Mouse (Mus musculus): ENCODE results near the gene Usp47. TPM values are rescaled to one million over a fixed set of nuclear protein-coding genes. Genes with fewer than 3 reads are reported as not detected.

The Usp47 gene
- total RNA-seq, 4 experiments from 2014 or later = 65.5 to 68.1 (median 66.7) TPM

DNA sequence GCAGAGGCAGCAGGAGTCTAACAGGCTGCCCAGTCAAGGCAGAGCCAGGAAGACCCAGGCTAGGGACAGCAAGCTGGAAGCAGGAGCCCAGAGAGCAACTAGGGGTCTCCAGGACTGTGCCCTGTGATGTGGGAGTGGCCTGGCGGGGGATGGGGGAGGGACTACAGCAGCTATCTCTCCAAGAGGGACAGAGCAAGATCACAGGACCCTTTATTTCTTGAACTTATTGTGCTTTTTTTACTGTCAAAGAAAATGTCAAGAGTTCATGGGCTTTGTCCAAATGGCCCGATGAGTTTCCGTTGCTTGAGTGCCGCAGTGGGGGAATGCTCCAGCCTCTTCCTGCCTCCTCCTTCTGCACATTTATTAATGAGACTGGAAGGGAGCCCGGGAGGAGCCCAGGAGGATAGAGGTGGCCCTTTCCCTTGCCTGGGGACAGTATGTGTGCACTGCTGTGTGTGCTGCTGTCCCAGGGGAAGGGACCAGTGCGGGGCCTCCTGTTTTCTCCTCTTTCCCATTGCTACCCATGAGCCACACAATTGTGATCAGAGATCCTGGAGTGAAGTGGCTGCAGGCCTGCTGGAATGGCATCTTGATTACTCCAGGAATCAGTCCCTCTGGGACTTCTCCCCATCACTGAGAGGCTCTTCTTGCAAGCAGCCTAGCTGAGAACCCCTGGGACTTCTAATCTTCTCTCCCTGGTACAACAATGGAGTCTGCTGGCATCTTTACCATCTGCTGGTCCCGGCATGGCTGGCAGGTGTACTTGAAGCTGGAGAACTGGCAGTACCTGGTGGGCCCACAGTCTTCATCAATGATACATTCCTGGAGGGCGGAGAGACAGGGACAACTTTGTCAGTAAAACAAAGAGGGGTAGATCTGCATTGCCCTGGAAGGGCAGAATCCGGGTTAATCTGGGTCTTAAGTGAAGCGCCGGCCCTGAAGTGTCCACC, 97.8 kb downstream of the Usp47 start:
- DNase-seq (ENCODE audit: low spot score in 2 of 2) = no peak

DNA sequence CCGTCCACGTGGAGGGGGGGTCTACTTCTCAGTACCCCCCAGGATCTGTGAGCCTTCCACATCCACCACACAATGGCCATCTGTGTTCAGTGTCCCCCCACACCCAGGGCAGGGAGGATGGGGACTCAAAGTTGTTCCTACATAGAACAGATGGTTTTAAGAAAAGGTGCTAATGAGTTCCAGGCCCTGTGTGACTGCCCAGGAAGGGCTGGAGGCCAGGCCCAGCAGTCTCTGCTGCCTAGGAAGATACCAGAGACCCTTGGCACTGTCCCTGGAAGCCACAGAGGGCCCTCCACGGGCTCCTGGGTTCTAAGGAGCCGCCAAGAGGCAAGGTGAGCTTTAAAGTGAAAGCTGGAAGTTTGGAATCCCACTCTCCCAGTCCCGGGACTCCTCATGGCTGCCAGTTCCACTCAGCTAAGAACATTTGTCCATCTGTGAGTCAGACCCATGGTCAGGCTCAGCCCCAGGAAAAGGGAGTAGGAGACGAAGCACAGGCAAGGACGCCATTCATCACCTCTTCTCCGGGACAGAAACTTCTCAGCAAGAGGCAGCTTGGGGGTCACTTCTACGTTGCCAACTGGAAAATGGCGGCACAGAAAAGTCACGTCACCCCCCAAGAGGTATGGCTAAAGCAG, 98.7 kb downstream of the Usp47 start:
- DNase-seq (ENCODE audit: low spot score in 2 of 2) = no peak

DNA sequence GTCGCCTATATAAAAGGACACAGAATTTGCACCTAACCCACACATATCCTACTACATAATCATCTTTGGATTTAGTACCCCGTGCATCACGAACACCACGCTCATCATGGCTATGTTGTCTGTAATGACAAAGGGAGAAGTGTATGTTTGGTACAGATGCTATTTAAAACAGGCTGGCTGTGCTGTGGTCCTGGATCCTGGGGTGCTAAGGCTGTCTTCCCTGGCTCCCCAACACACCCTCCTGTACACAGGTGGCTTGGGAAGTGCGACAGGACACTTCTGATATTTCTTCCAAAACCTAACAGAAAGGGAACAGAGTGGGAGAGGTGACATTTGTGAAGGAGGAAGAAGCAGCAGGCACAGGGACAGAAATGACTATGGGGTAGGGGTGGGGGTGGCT, 100.3 kb downstream of the Usp47 start:
- DNase-seq (ENCODE audit: low spot score in 2 of 2) = peak; percentile 49 to 84

DNA sequence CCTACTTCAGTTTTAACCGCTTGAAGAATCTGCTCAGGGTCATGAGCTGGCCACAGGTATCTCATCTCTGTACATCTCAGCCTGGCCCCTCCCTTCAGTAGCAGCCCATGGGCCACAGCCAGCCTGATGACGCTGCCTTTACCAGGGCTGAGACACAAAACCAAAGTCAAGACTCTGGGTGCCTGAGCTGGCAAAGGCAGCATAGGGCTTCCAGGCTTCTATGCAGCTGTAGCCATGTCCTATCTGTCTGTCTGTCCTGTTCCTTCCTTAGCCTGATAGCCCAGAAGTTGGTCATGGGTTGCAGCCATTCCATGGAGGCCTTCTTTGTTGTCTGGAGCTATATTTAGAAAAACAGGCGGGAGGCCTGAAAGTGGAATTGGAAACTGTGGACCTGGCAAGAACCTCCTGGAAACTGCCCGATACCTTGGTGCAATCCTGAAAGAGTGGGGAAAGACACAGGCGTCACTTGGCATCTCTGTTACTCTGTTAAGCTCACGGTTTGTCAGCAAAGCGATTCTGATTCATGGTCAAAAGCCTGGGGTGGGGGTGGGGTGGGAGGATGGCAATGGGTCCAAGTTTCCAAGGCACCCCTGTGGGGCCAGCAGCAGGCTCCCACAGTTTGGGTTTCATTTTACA, 102.4 kb downstream of the Usp47 start:
- no peak for DNase-seq (ENCODE audit: low spot score in 2 of 2)

DNA sequence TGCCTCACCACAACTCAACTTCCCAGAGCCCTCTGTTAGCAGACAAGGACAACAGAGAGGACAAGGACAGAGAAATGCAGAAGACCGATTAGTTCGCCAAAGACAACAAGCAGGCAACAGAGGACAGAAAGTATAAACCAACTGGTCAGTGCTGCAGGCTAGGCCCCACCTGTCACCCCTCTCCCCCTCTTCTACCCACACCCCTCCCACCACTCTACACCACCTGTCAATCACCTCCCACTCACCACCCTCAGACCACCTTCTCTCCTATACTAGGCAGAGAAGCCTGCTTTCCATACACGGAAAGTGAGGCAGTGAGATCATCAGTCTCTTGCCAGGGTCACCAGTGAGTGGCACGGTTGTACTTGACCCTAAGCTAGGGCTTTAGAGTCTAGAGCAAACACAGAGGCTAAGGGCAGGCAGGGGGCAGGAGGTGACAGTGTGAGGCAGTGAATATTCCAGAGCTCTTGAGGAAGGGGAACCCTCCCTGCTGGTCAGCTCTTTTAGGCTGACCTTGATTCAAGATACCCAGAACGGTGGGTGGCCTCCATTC, 103.9 kb downstream of the Usp47 start:
- DNase-seq (ENCODE audit: low spot score in 2 of 2) = no peak

DNA sequence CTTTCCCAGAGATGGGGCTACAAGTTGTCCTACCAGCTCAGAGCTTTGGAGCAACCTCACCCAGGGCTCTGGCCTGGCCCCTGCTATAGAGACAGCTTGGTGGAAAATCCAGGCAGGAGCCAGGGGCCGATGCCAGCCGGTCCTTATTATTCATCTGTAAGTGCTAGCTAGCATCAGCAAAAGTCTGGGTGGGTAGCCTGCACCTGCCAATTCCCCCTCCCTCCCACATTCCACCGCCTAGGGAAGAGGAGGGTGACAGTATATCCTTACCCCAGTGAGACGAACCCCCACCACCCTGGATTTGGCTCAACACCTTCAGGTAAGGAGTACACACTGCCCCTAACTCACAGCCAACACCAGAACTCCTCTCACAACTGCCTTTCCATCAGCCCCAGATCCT, 104.7 kb downstream of the Usp47 start:
- DNase-seq (ENCODE audit: low spot score in 2 of 2) = no peak

DNA sequence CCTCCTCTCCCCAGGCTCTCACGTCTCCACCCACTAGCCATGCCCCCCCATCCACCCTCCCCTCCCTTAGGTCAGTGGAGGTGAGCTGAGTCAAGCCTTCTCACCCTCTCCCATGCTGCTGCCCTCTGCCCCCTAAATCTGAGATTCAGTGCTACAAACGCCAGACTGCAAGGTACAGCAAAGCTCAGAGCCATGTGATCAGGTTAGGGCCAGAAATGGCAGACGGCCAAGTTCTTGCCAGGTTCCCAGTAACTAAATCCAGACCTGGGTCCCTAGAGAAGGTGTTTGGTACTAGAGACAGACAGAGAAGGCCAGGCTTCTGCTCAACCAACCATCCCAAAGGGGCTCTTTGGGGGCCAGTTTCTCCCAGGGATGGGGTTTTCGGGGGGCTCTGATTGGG, 105.5 kb downstream of the Usp47 start:
- DNase-seq (ENCODE audit: low spot score in 2 of 2) = no peak

DNA sequence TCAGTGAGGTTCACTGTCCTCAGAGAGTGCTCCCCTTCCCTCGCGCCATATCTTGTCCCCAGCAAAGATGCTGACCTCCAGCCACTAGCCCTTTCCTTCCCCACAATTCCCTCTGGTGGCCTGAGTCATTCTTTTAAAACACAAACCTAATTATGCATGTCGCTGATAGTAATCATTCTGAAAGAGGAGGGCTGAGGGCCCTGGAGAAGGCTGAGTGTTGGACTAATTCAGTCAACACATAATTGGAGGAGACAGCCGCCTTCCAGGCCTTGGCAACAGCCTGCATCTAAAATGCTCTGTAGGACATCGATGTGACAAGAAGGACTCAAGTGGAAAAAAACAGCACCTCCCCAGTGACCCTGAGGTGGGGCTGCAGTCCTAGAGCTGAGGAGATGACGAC, 106.5 kb downstream of the Usp47 start:
- no peak for DNase-seq (ENCODE audit: low spot score in 2 of 2)

DNA sequence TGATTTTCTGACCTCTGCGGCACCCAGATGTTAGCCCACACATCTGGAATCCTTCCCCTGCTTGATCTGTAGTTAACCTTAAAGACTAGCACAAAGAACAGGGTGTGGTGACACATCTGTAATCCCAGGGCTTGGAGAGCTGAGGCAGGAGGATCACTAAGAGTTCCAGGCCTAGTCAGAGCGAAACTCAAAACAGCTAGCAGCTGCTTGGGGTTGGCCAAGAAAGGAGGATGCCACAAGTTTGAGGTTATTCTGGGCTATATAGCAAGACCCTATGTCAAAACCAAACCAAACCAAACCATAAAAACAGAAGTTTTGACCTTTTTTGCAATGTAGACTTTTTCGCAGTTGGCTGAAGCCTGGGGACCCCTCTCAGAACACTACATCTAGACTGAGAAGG, 107.4 kb downstream of the Usp47 start:
- no peak for DNase-seq (ENCODE audit: low spot score in 2 of 2)

DNA sequence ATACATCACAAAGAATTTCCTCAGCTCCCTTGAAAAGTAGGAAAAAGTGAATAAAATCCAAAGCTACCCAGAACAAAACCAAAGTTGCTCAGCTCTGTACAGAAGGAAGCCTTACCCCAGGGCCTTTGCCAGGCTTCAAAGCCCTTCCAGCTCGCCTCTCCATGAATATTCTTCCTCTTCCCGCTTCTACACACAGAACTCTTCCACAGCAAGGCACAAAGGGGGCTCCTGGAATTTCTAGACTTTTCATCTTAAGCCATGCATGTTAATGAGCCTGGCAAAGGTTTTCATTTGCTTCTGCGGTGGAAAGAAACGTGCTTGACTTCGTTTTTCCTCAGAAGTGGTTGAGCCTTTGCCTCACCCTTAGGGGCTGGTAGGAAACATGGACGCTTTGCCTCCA, 108.7 kb downstream of the Usp47 start:
- no peak for DNase-seq (ENCODE audit: low spot score in 2 of 2)

DNA sequence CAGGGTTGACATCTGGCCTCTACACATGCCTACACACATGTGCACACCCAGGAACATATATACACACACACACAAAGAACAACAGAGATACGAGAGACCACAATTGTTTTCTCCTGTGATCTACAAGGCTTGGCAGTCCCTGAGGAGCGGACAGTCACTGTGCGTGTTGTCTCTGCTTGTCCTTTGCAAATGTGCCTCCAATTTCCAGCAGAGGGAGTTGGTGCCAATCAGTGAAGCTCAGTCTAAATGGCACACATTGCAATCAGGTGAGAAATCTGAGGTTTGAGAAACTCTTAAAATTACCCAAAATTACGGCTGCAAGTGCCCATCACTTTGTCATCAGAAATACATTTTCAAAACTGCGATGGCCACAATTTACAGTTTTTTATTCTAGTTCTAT, 110.0 kb downstream of the Usp47 start:
- no peak for DNase-seq (ENCODE audit: low spot score in 2 of 2)

DNA sequence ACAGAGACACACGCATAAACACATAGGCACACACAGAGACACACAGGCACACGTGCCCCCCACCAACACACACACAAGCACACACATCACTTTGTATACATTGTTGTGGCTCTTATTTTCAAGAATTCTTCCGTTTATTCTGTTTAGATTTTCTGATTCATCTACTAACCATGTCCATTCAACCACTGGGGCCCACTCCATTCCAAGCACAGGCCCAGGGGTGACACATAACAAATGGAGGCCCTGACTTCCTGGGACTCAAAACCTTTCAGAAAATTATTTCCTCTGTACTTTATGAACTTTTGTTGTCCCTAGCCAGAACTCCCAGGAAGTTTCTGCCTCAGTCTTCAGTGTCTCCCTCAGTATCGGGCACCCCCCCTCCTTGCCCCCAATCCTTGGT, 111.9 kb downstream of the Usp47 start:
- no peak for DNase-seq (ENCODE audit: low spot score in 2 of 2)

DNA sequence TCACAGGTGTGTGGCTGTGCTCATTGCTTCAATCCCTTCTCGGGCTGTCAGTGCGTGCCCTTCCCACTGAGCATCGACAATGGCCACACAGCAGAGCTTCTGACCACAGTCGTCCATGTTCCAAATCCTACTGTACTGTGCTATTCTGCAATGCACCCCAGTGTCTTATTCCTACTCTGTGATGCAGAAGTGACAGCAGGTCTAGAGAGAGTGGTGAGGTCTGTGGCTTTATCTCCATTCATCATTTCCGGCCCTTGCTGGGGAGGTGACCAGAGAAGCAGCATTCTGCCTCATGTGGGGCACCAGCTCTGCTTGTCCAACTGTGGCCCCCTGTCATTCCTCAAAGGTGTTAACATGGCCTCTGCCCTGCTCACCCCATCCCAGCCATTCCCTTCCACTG, 113.2 kb downstream of the Usp47 start:
- no peak for DNase-seq (ENCODE audit: low spot score in 2 of 2)

DNA sequence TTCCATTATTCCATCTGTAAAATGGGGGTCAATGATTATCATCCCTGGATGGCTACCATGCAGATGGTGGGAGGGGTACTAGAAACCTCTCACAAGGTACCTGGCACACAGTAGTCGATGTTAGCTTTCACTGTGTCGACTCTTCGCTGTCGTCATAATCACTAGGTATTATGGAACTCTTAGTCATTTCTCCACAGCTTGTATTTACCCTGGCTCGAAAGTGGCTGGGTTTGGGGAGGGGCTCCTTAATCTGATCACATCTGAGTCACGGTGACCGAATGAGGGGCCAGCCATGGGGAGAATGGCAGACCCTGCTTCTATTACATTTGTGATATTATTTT, 114.8 kb downstream of the Usp47 start:
- DNase-seq (ENCODE audit: low spot score in 2 of 2) = no peak

DNA sequence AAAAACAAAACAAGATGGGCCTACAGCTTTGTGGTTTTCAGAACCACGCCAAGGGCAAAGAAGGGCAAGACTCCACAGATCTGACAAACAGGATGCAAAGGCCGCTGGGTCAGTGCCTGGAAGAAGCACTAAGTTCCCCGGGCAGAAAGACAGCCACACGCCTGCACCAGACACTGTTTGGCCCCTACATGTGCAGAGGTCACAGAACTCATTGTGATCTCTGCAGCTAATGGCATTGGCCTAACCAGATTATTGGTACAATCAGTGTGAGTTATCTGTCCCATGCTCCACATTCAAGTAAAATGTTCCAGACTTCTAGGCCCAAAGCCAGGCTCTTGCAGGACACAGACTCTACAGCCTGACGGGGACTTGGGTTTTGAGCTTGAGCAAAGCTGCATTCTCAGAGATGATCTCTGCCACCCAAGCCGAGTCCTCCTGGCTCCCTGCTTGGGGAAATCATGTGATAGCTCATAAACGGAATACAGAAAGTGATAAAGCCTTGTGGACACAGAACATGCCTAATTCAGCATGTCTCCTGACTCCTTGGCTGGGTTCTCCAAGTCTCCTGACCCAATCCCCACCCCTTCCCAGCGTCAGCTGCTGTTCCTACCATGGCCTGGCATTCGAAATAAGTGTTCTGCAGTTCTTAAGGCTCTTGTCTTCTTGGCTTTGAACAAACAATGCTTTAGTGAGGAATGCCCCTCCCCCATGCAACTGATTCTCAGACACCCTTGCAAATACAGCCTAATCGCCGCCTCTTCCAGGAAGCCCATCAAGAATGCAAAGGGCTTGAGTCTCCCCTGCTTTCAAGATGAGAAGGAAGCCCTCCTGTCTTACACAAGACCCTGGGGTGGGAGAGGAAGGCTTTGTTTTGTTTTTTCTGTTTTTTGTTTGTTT, 115.5 kb downstream of the Usp47 start:
- DNase-seq (ENCODE audit: low spot score in 2 of 2) = no peak

DNA sequence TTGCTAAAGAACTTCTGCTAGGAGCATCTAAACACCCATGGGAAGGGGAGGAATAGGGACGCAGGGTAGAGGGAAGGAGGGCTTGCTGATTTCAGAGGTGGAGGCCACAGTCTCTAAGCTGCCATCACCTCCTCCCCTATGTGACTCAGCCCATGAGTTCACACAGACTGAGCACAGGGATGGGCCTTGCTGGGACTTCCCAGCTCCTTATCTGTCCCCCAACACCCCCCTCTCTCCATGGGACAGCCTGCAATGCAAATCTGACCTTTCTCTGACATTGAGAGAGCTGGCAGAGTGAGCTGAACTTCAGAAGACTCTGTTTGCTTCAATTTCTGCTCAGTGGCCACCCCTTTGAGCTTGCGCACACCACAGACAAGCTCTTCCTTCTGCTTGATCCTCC, 117.4 kb downstream of the Usp47 start:
- DNase-seq (ENCODE audit: low spot score in 2 of 2) = no peak

DNA sequence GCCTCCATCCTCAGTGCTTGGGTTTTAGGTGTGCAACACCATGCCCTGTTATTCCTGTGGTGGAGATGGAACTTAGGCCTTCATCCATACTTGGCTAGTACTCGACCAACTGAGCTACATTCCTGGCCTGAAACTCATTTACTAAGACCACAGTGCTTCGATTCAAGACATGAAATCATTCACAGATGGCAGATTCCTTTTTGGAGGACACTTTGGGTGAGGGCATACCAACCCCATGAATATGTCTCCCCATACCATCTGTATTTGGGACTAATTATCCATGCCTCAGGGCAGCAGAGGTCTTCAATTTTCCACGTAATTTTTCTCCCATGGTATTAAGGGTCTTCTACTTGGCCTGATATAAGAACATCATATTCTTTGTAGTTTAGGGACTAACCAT, 119.3 kb downstream of the Usp47 start:
- DNase-seq (ENCODE audit: low spot score in 2 of 2) = no peak

DNA sequence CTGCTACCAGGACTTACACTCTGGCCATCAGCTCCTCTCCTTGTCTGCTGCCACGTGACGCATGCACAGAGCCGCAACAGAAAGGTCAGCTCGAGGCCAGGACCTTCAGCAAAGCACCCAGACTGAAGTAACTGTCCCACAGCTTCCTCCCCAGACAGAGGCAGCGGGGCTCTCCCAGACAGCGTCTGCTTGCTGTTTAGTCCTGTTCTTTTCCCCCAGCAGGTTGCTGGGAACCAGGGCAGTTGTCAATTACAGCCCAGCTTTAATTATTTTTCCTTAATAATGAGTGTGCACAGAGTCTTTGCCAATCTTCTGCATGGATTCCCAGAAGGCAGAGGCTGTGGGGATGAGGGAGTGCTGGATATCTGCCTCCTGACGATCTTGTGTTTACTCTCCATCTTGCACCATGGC, 119.8 kb downstream of the Usp47 start:
- no peak for DNase-seq (ENCODE audit: low spot score in 2 of 2)

DNA sequence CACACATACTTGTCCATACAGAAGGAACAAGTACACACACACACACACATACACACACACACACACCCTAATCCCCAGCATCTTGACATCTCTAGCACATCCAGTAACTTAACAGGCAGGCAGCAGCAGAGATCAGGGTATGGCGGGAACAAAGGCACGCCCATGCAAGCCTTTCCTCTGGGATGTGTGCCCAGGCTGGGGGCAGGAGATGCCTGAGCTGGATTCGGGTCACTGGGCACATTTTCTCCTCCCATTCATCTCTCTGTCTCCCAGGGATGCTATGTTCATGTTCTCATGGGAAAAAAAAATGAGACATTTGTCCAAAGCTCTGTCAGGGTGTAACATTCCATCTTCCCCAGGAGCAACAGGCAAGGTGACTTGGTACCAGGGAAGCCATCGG, 120.7 kb downstream of the Usp47 start:
- no peak for DNase-seq (ENCODE audit: low spot score in 2 of 2)

DNA sequence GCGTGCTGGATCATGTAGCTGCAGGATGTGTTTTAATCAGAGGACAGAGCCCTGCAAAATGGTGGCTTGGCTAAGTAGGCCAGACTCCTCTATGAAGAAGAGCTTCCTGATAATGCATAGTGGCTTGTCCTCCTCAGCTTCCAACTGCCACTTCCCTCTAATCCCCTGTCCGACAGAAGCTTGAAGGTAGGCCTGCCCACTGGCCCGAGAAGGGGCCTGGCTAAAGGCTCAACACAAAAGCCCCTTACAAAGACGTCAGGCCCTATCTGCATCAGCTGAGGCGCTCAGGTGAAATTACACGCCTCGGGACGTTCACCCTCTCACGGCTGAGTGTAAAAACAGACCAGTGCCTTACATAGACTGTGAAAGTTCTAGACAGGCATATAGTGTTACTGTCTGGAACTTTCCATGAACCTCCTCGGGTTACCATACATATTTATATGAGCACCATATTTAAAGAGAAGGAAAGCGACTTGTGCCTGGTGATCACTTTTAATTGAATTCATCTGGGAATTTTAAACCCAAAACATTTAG, 121.4 kb downstream of the Usp47 start:
- DNase-seq (ENCODE audit: low spot score in 2 of 2) = no peak

DNA sequence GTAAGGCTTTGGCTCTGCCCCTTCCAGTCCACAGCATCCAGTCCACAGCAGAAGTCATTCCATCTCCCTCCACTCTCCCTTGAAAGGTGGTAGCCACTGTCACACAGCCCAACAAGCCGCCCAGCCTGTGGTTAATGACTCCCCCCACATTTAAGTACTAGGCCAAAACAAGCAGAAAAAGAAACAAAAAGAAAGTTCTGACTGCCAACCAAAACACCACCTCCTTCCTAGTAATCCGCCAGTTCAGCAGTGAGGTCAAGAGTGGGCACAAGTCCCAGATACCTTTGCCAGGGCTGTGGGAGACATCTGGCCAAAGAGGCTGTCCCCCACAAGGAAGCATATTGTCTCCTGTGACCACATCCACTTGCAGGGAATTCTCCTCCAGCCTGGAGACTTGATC, 124.7 kb downstream of the Usp47 start:
- DNase-seq (ENCODE audit: low spot score in 2 of 2) = no peak

Data from left cerebral cortex, adult 8-10 months (tissue).